26 mouse cellular contexts compared by ENCODE assay signal in the genomic region with DNA sequence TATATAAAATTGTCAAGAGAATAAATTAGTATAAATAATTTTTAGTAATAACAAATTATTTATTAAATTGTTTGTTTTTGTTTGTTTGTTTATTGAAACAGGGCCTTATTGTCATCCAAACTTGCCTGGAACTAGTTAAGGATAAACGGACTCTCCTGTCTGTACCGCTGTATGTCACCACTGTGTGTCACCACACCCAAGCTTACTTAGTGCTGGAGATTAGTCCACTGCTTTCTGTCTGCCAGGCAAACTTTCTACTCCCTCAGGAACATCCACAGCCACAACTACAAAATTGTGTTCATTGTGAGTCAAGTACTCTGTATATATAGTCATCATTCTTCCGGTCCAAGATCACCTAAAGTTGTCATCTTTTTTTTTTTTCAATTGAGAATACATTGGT.
DNase-seq lines count a peak whose midpoint lies in the region; ATAC-seq and TF ChIP-seq lines count a peak whose summit lies in the region.
"Had no signal": no experiment of that assay in that cellular context is flagged by ENCODE, and none has a peak within 500 bp of the region (broad histone marks: within the 10 kb centered on the region; RNA-seq: fewer than 3 reads in every experiment).

No protein-coding gene starts in this region.

- in situ Hi-C loops in CH12.LX (cut with MboI; ENCODE audit: low pct_ligation_motif_present, low pct_unique_long_range_greater_than_20kb, low sequenced_read_pairs) = no loop called here

- no peak for DNase-seq in gastrocnemius, adult 2 months
- no peak for DNase-seq in gastrocnemius, postnatal 10 days
- peak; percentile 9 for DNase-seq in kidney, postnatal 0 days (ENCODE audit: low spot score)
- no peak for DNase-seq in kidney, adult 2 months
- DNase-seq in CH12.LX (ENCODE audit: extremely low read depth) = no peak
- DNase-seq in left cerebral cortex, postnatal 25 days (ENCODE audit: low spot score in 2 of 2) = no peak
- DNase-seq: adrenal gland, adult 8-10 months; cerebellum, adult 11-12 months; cerebellum, postnatal 10 days; heart, adult 11 months; kidney, adult 8-10 months; kidney, postnatal 14 days; lung, adult 2 months; lung, postnatal 4 days; thymus, adult 18-20 months; thymus, postnatal 36 days had no signal

- TF ChIP-seq POLR2A in kidney, adult 2 months (IDR thresholded peaks at IDR 0.05; ENCODE audit: low read depth, low read length) = no peak
- TF ChIP-seq POLR2A in CH12.LX (IDR thresholded peaks at IDR 0.05; ENCODE audit: low read depth, low read length) = no peak

- no peak overlapping the region for H3K9ac ChIP-seq in kidney, postnatal 0 days (ENCODE audit: low read depth, low read length)
- H3K9ac ChIP-seq in CH12.LX (ENCODE audit: insufficient read depth, low read depth) = no peak overlapping the region
- no peak overlapping the region for H3K9ac ChIP-seq in hindbrain, embryonic 16.5 days (ENCODE audit: low read depth, low read length)
- H3K9ac ChIP-seq: embryonic facial prominence, embryonic 13.5 days; heart, embryonic 15.5 days; limb, embryonic 12.5 days; liver, embryonic 12.5 days; stomach, embryonic 15.5 days had no signal

- no peak for TF ChIP-seq EP300 in CH12.LX (IDR thresholded peaks at IDR 0.05; ENCODE audit: low read length)

- H3K36me3 ChIP-seq in kidney, postnatal 0 days (ENCODE audit: insufficient read depth, low read length) = no peaks in the 10 kb centered on the region
- H3K36me3 ChIP-seq in kidney, adult 2 months (ENCODE audit: control insufficient read depth, insufficient read depth, low read length) = no peaks in the 10 kb centered on the region
- no peaks in the 10 kb centered on the region for H3K36me3 ChIP-seq in CH12.LX (replicated peaks in 1 of 2; ENCODE audit: control insufficient read depth in 1 of 2, insufficient read depth in 1 of 2, low read length in 1 of 2)
- no peaks in the 10 kb centered on the region for H3K36me3 ChIP-seq in hindbrain, embryonic 16.5 days (ENCODE audit: control insufficient read depth, insufficient read depth, low read length)
- H3K36me3 ChIP-seq: embryonic facial prominence, embryonic 13.5 days; heart, embryonic 15.5 days; limb, embryonic 12.5 days; liver, embryonic 12.5 days; stomach, embryonic 15.5 days had no signal

- intact Hi-C loops in gastrocnemius, adult 2 months (cut with DNase I) = no loop called here
- intact Hi-C loops in left cerebral cortex, postnatal 25 days (cut with DNase I) = no loop called here

- H3K27me3 ChIP-seq in kidney, postnatal 0 days (ENCODE audit: insufficient read depth, low read length) = no peaks in the 10 kb centered on the region
- no peaks in the 10 kb centered on the region for H3K27me3 ChIP-seq in kidney, adult 2 months (replicated peaks; ENCODE audit: control insufficient read depth, insufficient read depth, low read length)
- no peaks in the 10 kb centered on the region for H3K27me3 ChIP-seq in CH12.LX (replicated peaks)
- no peaks in the 10 kb centered on the region for H3K27me3 ChIP-seq in hindbrain, embryonic 16.5 days (replicated peaks; ENCODE audit: control insufficient read depth, insufficient read depth, low read length)
- H3K27me3 ChIP-seq: embryonic facial prominence, embryonic 13.5 days; heart, embryonic 15.5 days; limb, embryonic 12.5 days; liver, embryonic 12.5 days; stomach, embryonic 15.5 days had no signal

- H3K79me2 ChIP-seq in CH12.LX (replicated peaks; ENCODE audit: control insufficient read depth, extremely low read depth, insufficient read depth, poor library complexity, severe bottlenecking) = no peaks in the 10 kb centered on the region

- no peak overlapping the region for H3K4me3 ChIP-seq in gastrocnemius, adult 2 months
- no peak overlapping the region for H3K4me3 ChIP-seq in kidney, postnatal 0 days (replicated peaks; ENCODE audit: low read depth, low read length)
- H3K4me3 ChIP-seq in kidney, adult 2 months (ENCODE audit: insufficient read depth, low read depth, low read length) = no peak overlapping the region
- H3K4me3 ChIP-seq in CH12.LX (replicated peaks in 1 of 3; ENCODE audit: low read depth in 2 of 3, low read length in 2 of 3, poor library complexity in 1 of 3) = no peak overlapping the region
- no peak overlapping the region for H3K4me3 ChIP-seq in hindbrain, embryonic 16.5 days (ENCODE audit: low read length)
- H3K4me3 ChIP-seq: embryonic facial prominence, embryonic 13.5 days; erythroblast, embryonic 14.5 days; heart, embryonic 15.5 days; limb, embryonic 12.5 days; liver, embryonic 12.5 days; stomach, embryonic 15.5 days had no signal

- peak; percentile 43 for TF ChIP-seq RAD21 in CH12.LX (IDR thresholded peaks at IDR 0.05; ENCODE audit: low read depth, low read length)

- dilution Hi-C loops in CH12.LX (cut with MboI; ENCODE audit: extremely low pct_ligation_motif_present, extremely low pct_unique_long_range_greater_than_20kb, low sequenced_read_pairs) = no loop called here

- no peak overlapping the region for H3K27ac ChIP-seq in gastrocnemius, adult 2 months
- no peak overlapping the region for H3K27ac ChIP-seq in kidney, postnatal 0 days
- no peak overlapping the region for H3K27ac ChIP-seq in kidney, adult 2 months (ENCODE audit: insufficient read depth, low read depth, low read length)
- H3K27ac ChIP-seq in CH12.LX (ENCODE audit: insufficient read depth, low read depth) = no peak overlapping the region
- no peak overlapping the region for H3K27ac ChIP-seq in hindbrain, embryonic 16.5 days (ENCODE audit: low read depth, low read length)
- H3K27ac ChIP-seq: embryonic facial prominence, embryonic 13.5 days; heart, embryonic 15.5 days; limb, embryonic 12.5 days; liver, embryonic 12.5 days; stomach, embryonic 15.5 days had no signal

- ATAC-seq in kidney, postnatal 0 days (replicated peaks; ENCODE audit: low FRiP score, low read depth) = no peak
- ATAC-seq in megakaryocyte progenitor cell, adult 5-6 weeks (replicated peaks; ENCODE audit: poor library complexity) = 0 out of 2 replicates have a peak, but pooled peaks have one; percentile 42
- no peak for ATAC-seq in hindbrain, embryonic 16.5 days
- ATAC-seq: forebrain, embryonic 14.5 days; liver, embryonic 12.5 days; midbrain, embryonic 16.5 days had no signal

- H3K4me2 ChIP-seq in kidney, postnatal 0 days (ENCODE audit: low read length) = no peak overlapping the region
- H3K4me2 ChIP-seq in CH12.LX (ENCODE audit: insufficient read depth, low read depth, poor library complexity, severe bottlenecking) = no peak overlapping the region
- no peak overlapping the region for H3K4me2 ChIP-seq in hindbrain, embryonic 16.5 days (ENCODE audit: low read length)
- H3K4me2 ChIP-seq: embryonic facial prominence, embryonic 13.5 days; heart, embryonic 15.5 days; limb, embryonic 12.5 days; liver, embryonic 12.5 days; stomach, embryonic 15.5 days had no signal

- H3K9me3 ChIP-seq in kidney, postnatal 0 days (replicated peaks; ENCODE audit: low read length) = no peaks in the 10 kb centered on the region
- H3K9me3 ChIP-seq in CH12.LX (replicated peaks; ENCODE audit: low read length) = peaks cover 58% of the 10 kb centered on the region
- H3K9me3 ChIP-seq in hindbrain, embryonic 16.5 days (ENCODE audit: control insufficient read depth, low read length) = no peaks in the 10 kb centered on the region
- H3K9me3 ChIP-seq: embryonic facial prominence, embryonic 13.5 days; heart, embryonic 15.5 days; limb, embryonic 12.5 days; liver, embryonic 12.5 days; stomach, embryonic 15.5 days had no signal

- H3K4me1 ChIP-seq in kidney, postnatal 0 days (replicated peaks; ENCODE audit: insufficient read depth, low read length) = no peaks in the 10 kb centered on the region
- H3K4me1 ChIP-seq in kidney, adult 2 months (ENCODE audit: control insufficient read depth, insufficient read depth, low read length) = no peaks in the 10 kb centered on the region
- H3K4me1 ChIP-seq in CH12.LX (ENCODE audit: control insufficient read depth in 1 of 2, insufficient read depth in 2 of 2) = peaks cover 0 to 3% of the 10 kb centered on the region in 2 experiments; a peak in 2 of 4 replicates
- no peaks in the 10 kb centered on the region for H3K4me1 ChIP-seq in hindbrain, embryonic 16.5 days (ENCODE audit: control insufficient read depth, insufficient read depth, low read depth, low read length)
- H3K4me1 ChIP-seq: embryonic facial prominence, embryonic 13.5 days; heart, embryonic 15.5 days; limb, embryonic 12.5 days; liver, embryonic 12.5 days; stomach, embryonic 15.5 days had no signal

- peak; percentile 21; the same call in 1 of the 2 replicates for TF ChIP-seq CTCF in gastrocnemius, adult 2 months (IDR thresholded peaks at IDR 0.05)
- peak; percentile 33; the same call in 1 of the 2 replicates for TF ChIP-seq CTCF in kidney, postnatal 0 days (IDR thresholded peaks at IDR 0.05; ENCODE audit: low read depth)
- no peak for TF ChIP-seq CTCF in kidney, adult 2 months (conservative IDR thresholded peaks at IDR 0.05; ENCODE audit: insufficient read depth, insufficient read length, low read depth, low read length)
- peak in 1 of 2 experiments; percentile 45; a peak in 2 of 4 replicates for TF ChIP-seq CTCF in CH12.LX (conservative IDR thresholded peaks at IDR 0.05 in 1 of 2, IDR thresholded peaks at IDR 0.05 in 1 of 2; ENCODE audit: low read depth in 2 of 2, low read length in 2 of 2)

- 88% methylated on average over 3 of the region's 3 CpGs for WGBS in kidney, postnatal 0 days
- WGBS in kidney, adult 2 months = 71% methylated on average over 3 of the region's 3 CpGs
- WGBS in hindbrain, embryonic 16.5 days = 88% methylated on average over 3 of the region's 3 CpGs

TF ChIP-seq in CH12.LX, 34 proteins besides CTCF, POLR2A, EP300 and RAD21:
- no peak for TF ChIP-seq TCF12 (IDR thresholded peaks at IDR 0.05; ENCODE audit: low read depth, low read length)
- no peak for TF ChIP-seq MEF2A (IDR thresholded peaks at IDR 0.05; ENCODE audit: borderline replicate concordance, low read depth, low read length)
- TF ChIP-seq KAT2A (IDR thresholded peaks at IDR 0.05; ENCODE audit: insufficient replicate concordance, low read length) = no peak
- no peak for TF ChIP-seq MXI1 (IDR thresholded peaks at IDR 0.05; ENCODE audit: low read depth, low read length)
- peak; percentile 12 for TF ChIP-seq SMC3 (IDR thresholded peaks at IDR 0.05; ENCODE audit: low read depth, low read length)
- TF ChIP-seq MYC (IDR thresholded peaks at IDR 0.05; ENCODE audit: low read depth, low read length) = no peak
